Mouse (Mus musculus) cortical plate, adult 2 months (tissue): ENCODE measurements at regions not wholly inside any gene's neighbourhood (a gene's known extent, or its start where the extent isn't known, plus 50 kb on each side); places are given as distances from the start of the nearest gene placed in this dataset.

Experiments
- CTCF ChIP-seq: fragments of 200-500 bp; IDR thresholded peaks from 2 replicates; pipeline ENCODE4 v1.5.1; 2011; ENCODE audit warnings: mild to moderate bottlenecking, control low read depth, low read length; ENCODE audit not compliant: insufficient read depth; ENCODE audit errors: extremely low read depth
- POLR2A ChIP-seq: fragments of 200-500 bp; IDR thresholded peaks from 2 replicates; pipeline ENCODE4 v1.6.1; 2011; ENCODE audit warnings: mild to moderate bottlenecking, low read length, control low read depth; ENCODE audit not compliant: insufficient read depth; ENCODE audit errors: extremely low read depth

GRCm38 (mm10) chr1:183783440-183784130 is 229.5 kb upstream of the Dusp10 start:
- no peak for TF ChIP-seq CTCF
- TF ChIP-seq POLR2A: no peak
